Mouse (Mus musculus) urinary bladder, postnatal 14 days (tissue): Measurements from ENCODE around the gene Rhbdl2.

Experiments
- DNase-seq: peaks from one replicate; pipeline ENCODE4 v3.0.0; 2021; ENCODE audit warnings: low spot score

The Rhbdl2 gene

DNA sequence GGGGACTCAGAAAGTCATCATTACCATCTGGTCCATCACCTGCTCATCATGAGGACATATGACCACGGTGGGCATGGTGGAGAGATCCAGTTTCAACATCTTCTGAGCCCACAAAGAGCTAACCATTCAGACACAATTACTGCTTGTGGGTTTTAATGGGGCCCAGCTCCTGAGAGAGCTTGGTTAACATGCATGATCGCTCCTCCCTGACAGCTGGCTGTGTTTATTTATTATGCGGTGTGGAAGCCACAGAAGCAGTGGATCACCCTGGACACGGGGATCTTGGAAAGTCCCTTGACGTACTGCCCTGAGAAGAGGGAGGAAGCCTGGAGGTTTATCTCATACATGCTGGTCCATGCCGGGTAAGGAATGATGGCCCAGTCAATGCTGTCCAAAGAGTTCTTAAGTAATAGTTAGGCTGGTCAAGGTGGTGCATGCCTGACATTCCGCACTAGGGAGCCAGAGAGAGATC, 26.4 kb downstream of the Rhbdl2 start:
- no peak for DNase-seq

- DNase-seq = no peak
These were observed 31.5 kb downstream of the Rhbdl2 start for GRCm38 (mm10) chr4:123819093-123819610.

DNA sequence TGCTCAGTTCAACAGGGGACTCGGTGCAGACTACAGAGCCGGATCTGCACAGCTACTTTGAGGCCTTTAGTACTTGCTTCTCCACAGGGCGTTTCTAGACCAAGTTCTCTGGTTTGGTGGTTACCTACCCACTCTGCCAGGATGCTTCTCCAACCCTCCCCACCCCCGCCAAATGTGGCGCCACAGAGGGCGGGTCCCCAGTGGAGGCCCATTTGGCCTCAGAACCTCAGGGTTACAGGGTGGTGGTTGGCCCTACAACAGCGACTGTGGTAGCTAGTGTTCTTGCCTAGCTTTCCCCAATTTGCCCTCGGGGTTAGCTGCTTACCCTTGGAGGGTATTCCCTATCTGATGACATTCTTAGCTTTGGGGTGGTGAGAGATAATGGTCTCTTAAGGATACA, 54.5 kb downstream of the Rhbdl2 start:
- no peak for DNase-seq

DNA sequence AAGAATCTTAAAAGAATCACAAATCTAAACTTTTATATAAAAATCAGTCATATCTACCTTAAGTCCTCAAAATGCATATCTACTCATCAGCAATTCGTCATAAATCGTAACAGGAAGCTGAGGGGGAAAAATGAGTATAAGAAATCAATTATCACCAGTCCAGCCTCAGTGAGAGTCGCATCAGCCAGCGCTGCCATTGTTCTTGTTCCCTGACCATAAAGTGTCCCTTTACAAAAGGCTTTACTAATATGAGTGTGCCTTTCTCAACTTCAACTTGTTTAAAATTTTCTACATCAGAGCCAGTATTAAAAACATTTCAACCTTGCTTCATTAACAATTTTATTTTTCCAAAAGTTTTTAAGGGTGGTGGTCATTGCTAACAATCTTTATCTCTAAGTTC, 69.2 kb downstream of the Rhbdl2 start:
- DNase-seq = no peak

DNA sequence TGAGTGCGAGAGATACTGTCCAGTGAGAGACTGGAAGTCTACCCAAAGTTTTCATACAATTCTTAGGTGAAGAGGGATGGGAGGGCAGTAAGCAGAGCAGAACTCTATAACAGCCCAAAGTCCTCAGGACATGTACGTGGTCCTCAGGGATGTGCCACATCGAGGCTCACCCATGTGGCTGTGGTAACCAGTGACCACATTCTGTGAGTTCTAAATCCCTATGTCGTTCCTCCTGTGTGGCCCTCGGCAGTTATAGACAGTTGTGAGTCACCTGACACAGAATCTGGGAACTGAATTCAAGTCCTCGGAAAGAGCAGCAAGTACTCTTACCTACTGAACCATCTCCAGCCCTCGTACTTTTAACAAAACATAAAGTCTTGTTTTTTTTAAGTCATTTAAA, 70.4 kb downstream of the Rhbdl2 start:
- DNase-seq = no peak

GRCm38 (mm10) chr4:123859379-123859778, 71.7 kb downstream of the Rhbdl2 start, which contains the start of gene 4933427I04Rik:
Gene 4933427I04Rik (plus strand): TSS chr4:123859679.
- DNase-seq = no peak

DNA sequence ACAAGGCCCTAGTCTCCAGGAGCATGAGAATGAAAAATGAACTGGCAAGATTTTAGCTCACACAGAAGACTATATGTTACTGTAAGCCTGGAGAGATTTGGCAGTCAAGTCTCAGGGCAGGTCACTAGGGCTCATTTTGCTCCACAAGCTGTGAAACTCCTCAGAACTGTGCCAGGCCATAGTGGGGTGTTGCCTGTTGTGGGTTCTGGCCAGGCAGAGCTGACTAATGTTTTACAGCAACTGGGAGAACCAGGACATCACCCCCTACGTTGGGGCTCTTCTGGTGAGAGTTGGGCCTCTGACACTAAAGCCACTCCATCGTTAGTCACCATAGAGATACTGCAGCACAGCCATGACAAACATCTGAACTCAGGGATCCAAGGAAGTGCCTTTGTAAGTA, 72.1 kb downstream of the Rhbdl2 start:
- DNase-seq = no peak

- DNase-seq = no peak
These were observed 72.9 kb downstream of the Rhbdl2 start for GRCm38 (mm10) chr4:123860621-123861020.
